Mouse (Mus musculus) forebrain, embryonic 15.5 days (tissue): ENCODE measurements around the gene F10. TPM values are rescaled to one million over a fixed set of nuclear protein-coding genes. Genes with fewer than 3 reads are reported as not detected.
"Not testable (repeated sequence)": the region's sequence is repeated elsewhere in the genome, so short reads cannot be mapped to it uniquely, and the experiment has no call there.

Experiments used
- ATAC-seq: fragments of 200-750 bp; cut with Nextera tagmentation; replicated peaks from 2 replicates; pipeline ENCODE4 v1.8.0; 2017; ENCODE audit warnings: mild to moderate bottlenecking, moderate TSS enrichment, moderate library complexity
- H3K27ac ChIP-seq: fragments of 300-500 bp; sonication (generic); replicated peaks from 2 replicates; pipeline ENCODE4 v1.5.1; 2015; ENCODE audit warnings: mild to moderate bottlenecking, inconsistent platforms
- H3K27me3 ChIP-seq: fragments of 300-500 bp; sonication (generic); 2 replicates; pipeline ENCODE4 v1.6.1; 2015; ENCODE audit warnings: inconsistent platforms
- H3K36me3 ChIP-seq: fragments of 300-500 bp; sonication (generic); 2 replicates; pipeline ENCODE4 v1.6.1; 2015; ENCODE audit warnings: mild to moderate bottlenecking, inconsistent platforms
- H3K4me1 ChIP-seq: fragments of 300-500 bp; sonication (generic); 2 replicates; pipeline ENCODE4 v1.6.1; 2015; ENCODE audit warnings: inconsistent platforms
- H3K4me2 ChIP-seq: fragments of 300-500 bp; sonication (generic); replicated peaks from 2 replicates; pipeline ENCODE4 v1.6.1; 2015; ENCODE audit warnings: mild to moderate bottlenecking, inconsistent platforms
- H3K4me3 ChIP-seq: fragments of 300-500 bp; sonication (generic); 2 replicates; pipeline ENCODE4 v1.5.1; 2015; ENCODE audit warnings: mild to moderate bottlenecking, inconsistent platforms
- H3K9ac ChIP-seq: fragments of 300-500 bp; sonication (generic); replicated peaks from 2 replicates; pipeline ENCODE4 v1.6.1; 2015; ENCODE audit warnings: mild to moderate bottlenecking, inconsistent platforms
- H3K9me3 ChIP-seq: fragments of 300-500 bp; sonication (generic); 2 replicates; pipeline ENCODE4 v1.6.1; 2016; ENCODE audit warnings: inconsistent platforms
- WGBS: fragments of 180-500 bp; shearing (Covaris S2); methylation state at CpG from one replicate; pipeline ENCODE4 v1.1.7; 2015; ENCODE audit warnings: mixed read lengths; 5-methylcytosine and 5-hydroxymethylcytosine counted together
- polyA plus RNA-seq: library from polyadenylated mRNA; unstranded; fragments of >200 nt; fragmentation: Nextera tagmentation; extraction: Ambion mirVana; gene quantifications from 2 replicates; pipeline ENCODE4 v1.2.1, GENCODE M21; 2015

The F10 gene
- polyA plus RNA-seq, 1 experiment from 2014 or later = 0.43 TPM

- no peak overlapping the region for H3K4me2 ChIP-seq
- no peaks in the 10 kb centered on the region for H3K9me3 ChIP-seq
- no peaks in the 10 kb centered on the region for H3K36me3 ChIP-seq
- peaks cover 3% of the 10 kb centered on the region; the same call in 1 of the 2 replicates for H3K4me1 ChIP-seq
- ATAC-seq = no peak
- no peak overlapping the region for H3K4me3 ChIP-seq
- H3K27ac ChIP-seq = no peak overlapping the region
- WGBS = 81% methylated on average over 16 of the region's 16 CpGs
- no peaks in the 10 kb centered on the region for H3K27me3 ChIP-seq
- H3K9ac ChIP-seq = no peak overlapping the region
These were observed 26.0 kb downstream of the F10 start for GRCm38 (mm10) chr8:13063112-13063511.

- H3K4me3 ChIP-seq = no peak overlapping the region
- ATAC-seq = no peak
- H3K27ac ChIP-seq = no peak overlapping the region
- no peaks in the 10 kb centered on the region for H3K9me3 ChIP-seq
- H3K4me1 ChIP-seq = no peaks in the 10 kb centered on the region
- no peaks in the 10 kb centered on the region for H3K27me3 ChIP-seq
- 94% methylated on average over 11 of the region's 11 CpGs for WGBS
- no peak overlapping the region for H3K4me2 ChIP-seq
- H3K36me3 ChIP-seq = peaks cover 55% of the 10 kb centered on the region
- H3K9ac ChIP-seq = no peak overlapping the region
These were observed 36.1 kb downstream of the F10 start for GRCm38 (mm10) chr8:13073255-13073654.

GRCm38 (mm10) chr8:13075044-13075443 lies 37.9 kb downstream of the F10 start:
- WGBS = 94% methylated on average over 8 of the region's 8 CpGs
- H3K9me3 ChIP-seq = no peaks in the 10 kb centered on the region
- ATAC-seq = no peak

GRCm38 (mm10) chr8:13075579-13075978 lies 38.5 kb downstream of the F10 start:
- not testable (repeated sequence) for ATAC-seq, H3K4me2 ChIP-seq, H3K4me1 ChIP-seq, H3K4me3 ChIP-seq, H3K27me3 ChIP-seq, H3K27ac ChIP-seq, H3K9me3 ChIP-seq, H3K9ac ChIP-seq
- H3K36me3 ChIP-seq = peaks cover 79% of the 10 kb centered on the region
- 97% methylated on average over 1 of the region's 1 CpGs for WGBS

More at GRCm38 (mm10) chr8:13075044-13075443, 37.9 kb downstream of the F10 start:
- Histone ChIP-seq H3K4me2 (no peak overlapping the region), H3K36me3 (peaks cover 73% of the 10 kb centered on the region), H3K9ac (no peak overlapping the region), H3K4me1 (no peaks in the 10 kb centered on the region), H3K27ac (no peak overlapping the region), H3K27me3 (no peaks in the 10 kb centered on the region), H3K4me3 (no peak overlapping the region)

GRCm38 (mm10) chr8:13077542-13077941 lies 40.4 kb downstream of the F10 start:
- WGBS = 86% methylated on average over 7 of the region's 7 CpGs
- ATAC-seq = no peak
- peaks cover 97% of the 10 kb centered on the region for H3K36me3 ChIP-seq
- no peak overlapping the region for H3K9ac ChIP-seq
- no peak overlapping the region for H3K4me2 ChIP-seq
- no peaks in the 10 kb centered on the region for H3K9me3 ChIP-seq
- no peaks in the 10 kb centered on the region for H3K27me3 ChIP-seq
- no peak overlapping the region for H3K4me3 ChIP-seq
- H3K4me1 ChIP-seq = no peaks in the 10 kb centered on the region
- no peak overlapping the region for H3K27ac ChIP-seq

- peak overlapping the region; percentile 94 for H3K27ac ChIP-seq
- WGBS = under 1% methylated on average over 45 of the region's 45 CpGs
- H3K9me3 ChIP-seq = no peaks in the 10 kb centered on the region
- peak overlapping the region; percentile 98 for H3K4me2 ChIP-seq
- peaks cover 39% of the 10 kb centered on the region for H3K4me1 ChIP-seq
- H3K9ac ChIP-seq = peak overlapping the region; percentile 88
- ATAC-seq = peak; percentile 84
- no peaks in the 10 kb centered on the region for H3K27me3 ChIP-seq
- 0 out of 2 replicates have a peak, but pooled peaks cover 5% of the 10 kb centered on the region for H3K36me3 ChIP-seq
- H3K4me3 ChIP-seq = peak overlapping the region; percentile 94
These were observed 67.6 kb downstream of the F10 start for GRCm38 (mm10) chr8:13104691-13105086.

GRCm38 (mm10) chr8:13105087-13105881 lies 68.2 kb downstream of the F10 start, which contains the start of the genes Pcid2 and Cul4a:
Pcid2 (minus strand) TSS chr8:13105459.
Cul4a (plus strand) TSS chr8:13105621.
- Histone ChIP-seq H3K4me1 (peaks cover 39% of the 10 kb centered on the region), H3K9ac (peak within 1 kb of the TSS; percentile 92), H3K27me3 (no peaks in the 10 kb centered on the region), H3K9me3 (no peaks in the 10 kb centered on the region), H3K27ac (peak within 1 kb of the TSS; percentile 94), H3K4me2 (peak within 1 kb of the TSS; percentile 98), H3K4me3 (peak within 1 kb of the TSS; percentile 94), H3K36me3 (0 out of 2 replicates have a peak, but pooled peaks cover under 1% of the 10 kb centered on the region)
- under 1% methylated on average over 82 of the region's 87 CpGs for WGBS
- ATAC-seq = peak; percentile 95

GRCm38 (mm10) chr8:13105908-13106551 lies 68.9 kb downstream of the F10 start:
- Histone ChIP-seq H3K36me3 (no peaks in the 10 kb centered on the region), H3K4me3 (peak overlapping the region; percentile 94), H3K9ac (peak overlapping the region; percentile 92), H3K4me1 (peaks cover 41% of the 10 kb centered on the region), H3K27me3 (no peaks in the 10 kb centered on the region), H3K4me2 (peak overlapping the region; percentile 98), H3K27ac (peak overlapping the region; percentile 94), H3K9me3 (no peaks in the 10 kb centered on the region)
- under 1% methylated on average over 63 of the region's 63 CpGs for WGBS
- peak; percentile 59 for ATAC-seq

Other genes starting within 250 kb of the F10 start
- gene Mcf2l, start 163.5 kb upstream of the F10 start, polyA plus RNA-seq = 134 and 139 TPM in 2 replicates
- 0.11 and 0.13 TPM in 2 replicates for gene F7, start 11.3 kb upstream of the F10 start, polyA plus RNA-seq
- gene Proz, start 23.6 kb downstream of the F10 start, polyA plus RNA-seq = 1.4 and 2.0 TPM in 2 replicates
- gene Pcid2, start 68.2 kb downstream of the F10 start, polyA plus RNA-seq = 51.0 and 51.4 TPM in 2 replicates
- 68.4 and 73.8 TPM in 2 replicates for gene Cul4a, start 68.3 kb downstream of the F10 start, polyA plus RNA-seq
- gene Lamp1, start 121.9 kb downstream of the F10 start, polyA plus RNA-seq = 236 and 242 TPM in 2 replicates
- 18.7 and 23.4 TPM in 2 replicates for gene Grtp1, start 163.3 kb downstream of the F10 start, polyA plus RNA-seq
- gene Adprhl1, start 216.9 kb downstream of the F10 start, polyA plus RNA-seq = 0.57 TPM in 1 of 2 replicates, not detected in the other